8 mouse cellular contexts compared by ENCODE assay signal in genomic region chr7:128388968-128389367, GRCm38 (mm10). TPM values are rescaled to one million over a fixed set of nuclear protein-coding genes. Genes with fewer than 3 reads are reported as not detected.
DNase-seq lines count a peak whose midpoint lies in the region; ATAC-seq lines count a peak whose summit lies in the region.

No protein-coding gene starts in this region.

- ATAC-seq in heart, embryonic 11.5 days (replicated peaks; ENCODE audit: insufficient number of reproducible peaks, low FRiP score, low TSS enrichment), result peak; percentile 53; the same call in 1 of the 2 replicates
- peak; percentile 48 for ATAC-seq in limb, embryonic 13.5 days (ENCODE audit: low FRiP score, low read depth)
- no peak for ATAC-seq in forebrain, embryonic 11.5 days (replicated peaks; ENCODE audit: low FRiP score)

- H3K9ac ChIP-seq in heart, embryonic 11.5 days (ENCODE audit: low read depth, low read length), result no peak overlapping the region
- no peak overlapping the region for H3K9ac ChIP-seq in limb, embryonic 13.5 days
- no peak overlapping the region for H3K9ac ChIP-seq in forebrain, embryonic 11.5 days (ENCODE audit: low read length)

- no peaks in the 10 kb centered on the region for H3K27me3 ChIP-seq in heart, embryonic 11.5 days (ENCODE audit: control insufficient read depth, insufficient read depth, low read length)
- no peaks in the 10 kb centered on the region for H3K27me3 ChIP-seq in limb, embryonic 13.5 days
- H3K27me3 ChIP-seq in forebrain, embryonic 11.5 days (ENCODE audit: control insufficient read depth, insufficient read depth, low read length), result no peaks in the 10 kb centered on the region

- H3K4me3 ChIP-seq in heart, embryonic 11.5 days (ENCODE audit: low read depth, low read length), result no peak overlapping the region
- no peak overlapping the region for H3K4me3 ChIP-seq in limb, embryonic 13.5 days
- H3K4me3 ChIP-seq in forebrain, embryonic 11.5 days (ENCODE audit: low read depth, low read length), result no peak overlapping the region

- H3K4me1 ChIP-seq in heart, embryonic 11.5 days (ENCODE audit: control insufficient read depth, insufficient read depth, low read length), result peaks cover 48% of the 10 kb centered on the region
- H3K4me1 ChIP-seq in limb, embryonic 13.5 days, result peaks cover 30% of the 10 kb centered on the region
- H3K4me1 ChIP-seq in forebrain, embryonic 11.5 days (replicated peaks; ENCODE audit: control insufficient read depth, insufficient read depth, low read length), result no peaks in the 10 kb centered on the region

- WGBS in heart, embryonic 11.5 days (ENCODE audit: insufficient replicate concordance), result 25% methylated on average over 7 of the region's 7 CpGs
- 34% methylated on average over 7 of the region's 7 CpGs for WGBS in limb, embryonic 13.5 days
- 39% methylated on average over 7 of the region's 7 CpGs for WGBS in forebrain, embryonic 11.5 days

- DNase-seq in kidney, adult 11 months, result peak; percentile 7
- DNase-seq in kidney, adult 9 months, result no peak
- DNase-seq in adrenal gland, postnatal 4 days (ENCODE audit: low spot score in 2 of 2), result peak; percentile 33 to 49
- DNase-seq in ovary, adult 18-20 months (ENCODE audit: low spot score), result peak; percentile 81
- no peak for DNase-seq in thymus, postnatal 0 days (ENCODE audit: low spot score)
- no peak for DNase-seq in forebrain, embryonic 11.5 days (ENCODE audit: low spot score)

- H3K9me3 ChIP-seq in heart, embryonic 11.5 days (replicated peaks; ENCODE audit: control insufficient read depth, low read length), result no peaks in the 10 kb centered on the region
- H3K9me3 ChIP-seq in limb, embryonic 13.5 days, result no peaks in the 10 kb centered on the region
- H3K9me3 ChIP-seq in forebrain, embryonic 11.5 days (ENCODE audit: control insufficient read depth, low read length), result no peaks in the 10 kb centered on the region

- no peaks in the 10 kb centered on the region for H3K36me3 ChIP-seq in heart, embryonic 11.5 days (ENCODE audit: control insufficient read depth, insufficient read depth, low read length)
- H3K36me3 ChIP-seq in limb, embryonic 13.5 days, result no peaks in the 10 kb centered on the region
- no peaks in the 10 kb centered on the region for H3K36me3 ChIP-seq in forebrain, embryonic 11.5 days (ENCODE audit: control insufficient read depth, insufficient read depth, low read length)

- peak overlapping the region; percentile 32; the same call in 1 of the 2 replicates for H3K27ac ChIP-seq in heart, embryonic 11.5 days (ENCODE audit: low read depth, low read length)
- H3K27ac ChIP-seq in limb, embryonic 13.5 days, result peak overlapping the region; percentile 4; the same call in 1 of the 2 replicates
- H3K27ac ChIP-seq in forebrain, embryonic 11.5 days (ENCODE audit: low read depth, low read length), result no peak overlapping the region

- H3K4me2 ChIP-seq in heart, embryonic 11.5 days, result no peak overlapping the region
- no peak overlapping the region for H3K4me2 ChIP-seq in limb, embryonic 13.5 days (replicated peaks)
- H3K4me2 ChIP-seq in forebrain, embryonic 11.5 days (ENCODE audit: low read depth, low read length, severe bottlenecking), result no peak overlapping the region

RNA-seq across cellular contexts. Expression of gene Rgs10, which starts 29.6 kb away (rescaled TPM):
- 10 to 100 TPM; 11.5 to 12.0 TPM for total RNA-seq in adrenal gland, postnatal 4 days (2021)
- 20.3 and 21.0 TPM in 2 replicates for polyA plus RNA-seq in heart, embryonic 11.5 days (2014; fragmentation: Nextera tagmentation; extraction: Ambion mirVana)
- polyA plus RNA-seq in limb, embryonic 13.5 days (2015; fragmentation: Nextera tagmentation; extraction: Ambion mirVana), result 12.7 and 14.2 TPM in 2 replicates
- 243 and 265 TPM in 2 replicates for polyA plus RNA-seq in thymus, postnatal 0 days (2015; fragmentation: Nextera tagmentation; extraction: Ambion mirVana)
- polyA plus RNA-seq in forebrain, embryonic 11.5 days (2014; fragmentation: Nextera tagmentation; extraction: Ambion mirVana), result 6.0 and 6.6 TPM in 2 replicates

Comparison
In these comparisons a context has a peak if more than half of its experiments do, and no peak if none do; other contexts are left out.
1. DNase-seq: peak in kidney, adult 11 months (single experiment), adrenal gland, postnatal 4 days (2 of 2) and ovary, adult 18-20 months (single experiment); none in kidney, adult 9 months (single experiment), thymus, postnatal 0 days (single experiment) and forebrain, embryonic 11.5 days (single experiment).
2. RNA of gene Rgs10, which starts 29.6 kb away (polyA plus RNA-seq): 243 to 265 TPM in thymus, postnatal 0 days; 20.3 to 21.0 TPM in heart, embryonic 11.5 days, 12.7 to 14.2 TPM in limb, embryonic 13.5 days and 6.0 to 6.6 TPM in forebrain, embryonic 11.5 days; every median in the first group is over 10 times any median in the second.